Mouse (Mus musculus): Measurements from ENCODE around the gene Ddah2.

Ddah2 gene

DNA sequence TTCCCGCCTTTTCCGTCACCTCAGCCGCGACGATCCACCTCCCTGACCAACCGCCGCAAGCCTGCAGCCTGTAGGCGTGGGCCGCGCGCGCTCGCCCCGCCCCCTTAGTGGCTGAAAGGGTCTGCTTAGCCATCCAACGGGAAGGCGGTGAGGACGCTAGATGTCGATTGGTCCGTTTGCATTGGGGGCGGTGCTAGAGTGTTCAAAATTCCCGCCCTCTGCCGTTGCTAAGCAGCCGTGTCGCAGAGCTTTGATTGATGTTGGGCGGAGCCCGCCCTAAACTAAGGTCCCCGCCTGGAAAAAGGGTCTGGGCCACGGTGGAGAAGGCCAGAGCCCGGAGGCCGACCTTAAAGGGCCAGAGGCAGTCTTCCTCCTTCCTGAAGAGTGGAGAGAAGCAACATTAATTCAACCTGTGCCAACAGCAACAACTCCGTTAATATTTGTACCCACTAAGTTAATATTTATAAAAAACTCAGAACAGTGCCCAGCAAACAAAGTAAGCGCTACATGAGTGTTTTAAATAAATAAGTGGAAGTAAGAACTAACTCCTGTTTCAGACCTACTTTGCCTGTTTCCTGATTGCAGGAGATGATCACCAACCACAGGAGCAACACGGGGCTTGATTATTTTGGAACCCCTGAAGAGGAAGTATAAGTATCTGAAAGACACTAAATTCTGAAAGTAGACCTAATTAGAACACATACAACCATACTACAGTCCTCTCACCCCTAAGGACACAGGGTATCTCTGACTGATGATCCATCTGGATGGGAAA lies 12.0 kb upstream of the Ddah2 start, which contains the start of gene Msh5:
Gene Msh5, minus strand, starts transcription at position 65 of the 775 bp plus-strand sequence.
- in situ Hi-C loops (cut with MboI; ENCODE audit: low pct_unique_long_range_greater_than_20kb in 1 of 2, low sequenced_read_pairs in 2 of 2, unreplicated experiment in 1 of 2) = no loop called here

DNA sequence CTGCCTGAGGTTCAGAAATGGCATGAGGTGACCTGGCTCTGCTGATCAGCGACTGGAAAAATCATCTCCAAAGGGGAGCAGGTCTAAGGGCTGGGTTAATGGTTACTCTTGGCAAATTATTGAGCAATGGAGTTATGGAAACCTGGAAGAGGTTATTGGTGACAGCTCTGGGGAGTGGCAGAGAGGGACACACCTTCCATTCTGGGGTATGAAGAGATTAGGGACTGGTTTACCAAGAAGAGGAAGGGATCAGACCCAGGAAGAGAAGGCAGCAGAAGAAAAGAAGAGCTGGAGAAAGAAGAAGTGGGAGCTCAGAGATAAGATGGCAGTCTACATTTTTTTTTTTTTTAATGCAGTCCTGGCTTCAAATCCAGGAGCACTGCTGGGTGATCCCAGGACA lies 11.1 kb upstream of the Ddah2 start:
- in situ Hi-C loops (cut with MboI; ENCODE audit: low pct_unique_long_range_greater_than_20kb in 1 of 2, low sequenced_read_pairs in 2 of 2, unreplicated experiment in 1 of 2) = no loop called here

DNA sequence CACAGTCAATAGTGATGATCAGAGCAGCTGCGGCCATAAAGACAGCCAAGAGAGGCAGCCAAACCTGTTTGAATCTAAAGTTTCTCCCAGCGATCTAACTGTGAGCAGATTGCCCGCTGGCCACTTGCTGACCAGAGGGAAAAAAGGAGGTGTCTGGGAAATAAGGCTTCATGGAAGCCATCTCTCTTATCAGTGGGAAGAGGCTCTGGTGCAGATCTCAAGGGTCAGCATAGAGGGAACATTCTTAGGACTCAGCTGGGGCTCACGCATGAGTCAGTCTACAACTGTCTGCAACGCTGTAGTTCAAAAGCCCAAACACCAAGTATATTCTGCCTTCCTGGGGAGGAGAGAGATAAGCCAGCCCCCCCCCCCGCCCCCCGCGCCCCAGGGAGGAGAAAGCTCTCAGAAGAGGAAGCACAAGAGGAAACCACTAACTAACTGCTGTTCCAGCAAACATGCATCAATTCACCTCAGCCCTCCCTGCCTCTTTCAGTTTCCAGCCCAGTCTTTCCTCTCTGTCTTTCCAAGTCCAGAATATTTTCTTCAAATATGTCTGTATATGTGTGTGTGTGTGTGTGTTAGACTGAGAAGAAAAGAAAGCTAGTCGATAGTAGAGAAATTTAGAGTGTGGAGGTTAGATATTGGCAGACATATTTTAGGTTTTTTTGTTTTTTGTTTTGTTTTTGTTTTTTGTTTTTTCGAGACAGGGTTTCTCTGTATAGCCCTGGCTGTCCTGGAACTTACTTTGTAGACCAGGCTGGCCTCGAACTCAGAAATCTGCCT lies 10.5 kb upstream of the Ddah2 start:
- in situ Hi-C loops (cut with MboI; ENCODE audit: low pct_unique_long_range_greater_than_20kb in 1 of 2, low sequenced_read_pairs in 2 of 2, unreplicated experiment in 1 of 2) = no loop called here

DNA sequence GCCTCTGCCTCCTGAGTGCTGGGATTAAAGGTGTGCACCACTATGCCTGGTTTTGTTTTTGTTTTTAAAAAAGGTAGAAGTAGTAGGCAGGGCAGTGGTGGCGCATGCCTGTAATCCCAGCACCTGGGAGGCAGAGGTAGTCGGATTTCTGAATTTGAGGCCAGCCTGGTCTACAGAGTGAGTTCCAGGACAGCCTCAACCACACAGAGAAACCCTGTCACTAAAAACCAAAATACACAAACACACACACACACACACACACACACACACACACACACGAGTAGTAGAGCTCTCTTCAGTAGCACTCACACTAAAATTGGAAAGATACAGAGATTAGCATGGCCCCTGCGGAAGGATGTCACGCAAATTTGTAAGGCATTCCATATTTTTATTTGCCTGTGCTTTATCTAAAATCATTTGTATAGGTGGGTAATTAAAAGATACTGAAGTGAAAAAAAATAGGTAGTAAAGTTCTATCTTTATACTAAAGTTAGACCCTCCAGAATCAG lies 9.8 kb upstream of the Ddah2 start:
- in situ Hi-C loops (cut with MboI; ENCODE audit: low pct_unique_long_range_greater_than_20kb in 1 of 2, low sequenced_read_pairs in 2 of 2, unreplicated experiment in 1 of 2) = no loop called here

DNA sequence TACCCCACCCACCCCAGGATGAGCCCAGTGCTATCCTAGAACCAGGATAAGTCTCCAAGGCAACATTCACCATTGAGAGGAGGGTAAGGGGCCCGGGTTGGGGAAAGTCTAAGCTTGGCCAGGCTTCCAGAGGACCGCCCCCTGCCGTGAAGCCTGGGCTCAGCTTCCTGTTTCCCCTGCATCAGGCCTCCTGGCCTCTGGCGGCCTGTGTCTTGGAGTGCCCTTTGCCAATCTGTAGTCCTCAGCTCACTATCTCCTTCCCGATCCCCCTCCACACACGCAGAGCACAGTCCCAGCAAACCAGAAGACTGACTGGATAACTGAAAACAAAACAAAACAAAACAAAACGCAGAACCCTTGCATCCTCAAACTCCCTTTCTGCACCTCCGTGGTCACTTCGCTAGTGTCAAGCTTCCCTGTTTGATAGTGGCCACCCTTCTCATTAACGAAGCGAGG lies 9.2 kb upstream of the Ddah2 start, which contains the start of gene Clic1:
Gene Clic1, plus strand, starts transcription at position 406 of the 456 bp plus-strand sequence.
- in situ Hi-C loops (cut with MboI; ENCODE audit: low pct_unique_long_range_greater_than_20kb in 1 of 2, low sequenced_read_pairs in 2 of 2, unreplicated experiment in 1 of 2) = no loop called here

DNA sequence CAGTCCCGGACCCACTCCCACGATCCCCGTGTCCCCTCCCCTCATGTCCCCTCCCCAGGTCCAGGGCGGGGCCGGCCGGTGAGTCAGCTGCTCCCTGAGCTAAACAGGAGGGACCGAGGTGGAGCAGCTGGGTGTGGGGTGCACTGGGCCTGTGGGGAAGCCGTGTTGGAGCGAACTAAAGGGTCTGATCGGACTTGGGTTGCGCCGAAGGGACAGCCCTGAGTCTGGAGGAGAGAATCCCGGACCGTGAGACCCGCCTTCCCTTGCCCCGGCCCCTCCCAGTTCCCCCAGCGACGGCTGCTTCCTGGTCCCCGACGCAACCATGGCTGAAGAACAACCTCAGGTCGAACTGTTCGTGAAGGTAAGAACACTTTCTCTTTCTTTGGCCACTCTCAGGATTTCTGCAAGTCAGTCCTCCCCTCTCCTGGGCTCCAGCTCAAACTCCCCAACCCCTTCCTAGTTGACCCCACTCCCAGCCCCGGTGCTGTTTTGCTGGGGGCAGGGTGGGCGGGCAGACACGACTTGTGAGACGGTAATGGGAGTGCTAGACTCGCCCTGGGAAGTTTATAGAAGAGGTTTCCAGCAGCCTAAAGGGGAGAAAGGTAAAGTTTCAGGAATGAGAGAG lies 8.6 kb upstream of the Ddah2 start:
- in situ Hi-C loops (cut with MboI; ENCODE audit: low pct_unique_long_range_greater_than_20kb in 1 of 2, low sequenced_read_pairs in 2 of 2, unreplicated experiment in 1 of 2) = no loop called here

DNA sequence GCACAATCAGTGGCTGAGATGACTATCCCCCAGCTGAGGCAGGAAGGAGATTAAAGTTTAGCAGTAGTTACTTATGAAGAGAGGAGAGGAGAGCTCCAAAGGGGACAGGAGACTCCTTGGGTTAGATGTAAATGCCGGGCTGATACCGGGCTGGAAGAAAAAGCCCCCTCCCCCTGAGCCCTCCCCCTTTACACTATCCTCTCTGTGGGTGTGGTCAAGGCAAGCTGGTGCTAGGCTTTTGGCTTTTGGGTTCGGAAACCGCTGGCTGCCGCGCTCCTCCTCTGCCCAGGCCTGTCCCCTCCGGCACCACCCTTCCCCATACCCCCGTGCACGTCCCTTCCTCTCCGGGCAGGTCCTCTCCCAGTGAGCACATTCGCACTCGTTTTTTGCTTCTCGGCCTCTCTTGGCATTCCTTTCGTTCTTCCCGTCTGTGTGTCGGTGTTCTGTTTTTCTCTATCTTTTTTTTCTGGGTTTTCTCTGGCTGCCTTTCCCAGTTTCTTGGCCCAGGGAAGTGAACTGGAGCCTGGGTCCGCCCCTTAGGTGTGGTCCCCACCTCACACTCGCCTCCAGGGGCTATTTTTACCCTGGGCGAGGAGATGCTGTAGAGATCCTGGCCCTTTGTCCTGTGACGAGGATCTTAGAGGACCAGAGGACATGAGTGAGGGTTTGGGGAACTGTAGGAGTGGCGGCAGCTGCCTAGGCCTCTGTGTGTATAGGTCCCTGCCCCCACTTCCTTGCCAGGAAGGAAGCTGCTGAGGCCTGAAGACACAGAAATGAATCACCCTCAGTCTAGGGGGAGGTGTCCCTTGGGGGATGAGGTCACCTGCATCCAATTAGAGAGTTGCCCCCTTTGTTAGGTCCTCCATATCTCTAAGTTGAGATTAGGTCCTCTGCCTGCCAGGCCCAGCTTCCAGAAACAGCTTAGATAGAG lies 7.4 kb upstream of the Ddah2 start:
- in situ Hi-C loops (cut with MboI; ENCODE audit: low pct_unique_long_range_greater_than_20kb in 1 of 2, low sequenced_read_pairs in 2 of 2, unreplicated experiment in 1 of 2) = no loop called here

DNA sequence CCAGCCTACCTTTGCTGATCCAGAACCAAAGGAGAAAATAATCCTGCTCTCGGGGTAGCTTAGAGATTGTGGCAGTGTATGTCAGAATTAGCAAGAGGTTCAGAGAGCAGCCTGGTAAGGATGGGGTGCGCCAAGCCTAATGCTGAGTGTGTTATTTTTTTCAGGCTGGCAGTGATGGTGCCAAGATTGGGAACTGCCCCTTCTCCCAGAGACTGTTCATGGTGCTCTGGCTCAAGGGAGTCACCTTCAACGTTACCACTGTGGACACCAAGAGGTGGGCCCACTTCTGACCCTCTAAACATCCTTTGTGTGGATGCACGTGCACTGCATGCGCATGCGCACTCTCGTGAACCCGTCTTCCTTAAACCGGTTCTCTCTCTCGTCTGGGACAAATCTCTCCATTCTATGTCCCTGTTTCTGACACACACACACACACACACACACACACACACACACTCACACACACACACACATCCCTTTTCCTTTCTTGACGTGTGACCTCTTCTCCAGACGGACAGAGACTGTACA lies 6.5 kb upstream of the Ddah2 start:
- in situ Hi-C loops (cut with MboI; ENCODE audit: low pct_unique_long_range_greater_than_20kb in 1 of 2, low sequenced_read_pairs in 2 of 2, unreplicated experiment in 1 of 2) = no loop called here

DNA sequence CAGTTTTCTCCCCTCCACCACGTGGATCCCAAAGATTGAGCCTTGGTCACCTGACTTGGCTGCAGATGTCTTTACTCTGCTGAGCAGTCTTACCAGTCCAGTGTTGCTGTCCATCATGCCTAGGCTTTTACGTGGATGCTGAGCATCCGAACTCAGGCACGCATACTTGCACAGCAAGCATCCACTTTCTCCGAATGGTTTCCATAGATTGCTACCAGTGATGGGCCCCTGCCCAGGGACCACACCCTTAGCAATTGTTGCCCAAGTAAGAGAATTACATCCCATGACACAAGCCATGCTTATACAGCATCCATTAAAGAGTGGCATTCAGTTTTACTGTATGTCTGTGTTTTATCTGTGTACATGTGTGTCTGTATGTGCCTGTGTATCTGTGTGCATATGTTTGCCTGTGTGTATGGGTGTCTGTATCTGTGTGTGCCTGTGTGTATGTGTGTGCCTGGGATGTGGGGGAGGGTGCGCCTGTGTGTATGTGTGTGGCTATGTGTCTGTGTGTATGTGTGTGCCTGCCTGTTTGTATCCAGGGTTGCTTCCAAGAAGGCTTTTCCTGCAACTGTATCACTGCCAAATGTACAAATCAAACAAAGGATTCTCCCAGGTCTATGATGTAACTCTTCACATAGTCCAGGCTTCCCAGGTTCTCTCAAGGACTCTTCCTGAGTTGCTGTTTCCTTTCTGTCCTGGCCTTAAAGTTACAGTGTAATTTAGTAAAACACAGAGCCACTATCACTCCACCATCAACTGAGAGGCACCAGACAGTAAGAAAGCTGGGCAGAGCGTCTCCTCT lies 2.9 kb upstream of the Ddah2 start:
- in situ Hi-C loops (cut with MboI; ENCODE audit: low pct_unique_long_range_greater_than_20kb in 1 of 2, low sequenced_read_pairs in 2 of 2, unreplicated experiment in 1 of 2) = no loop called here

DNA sequence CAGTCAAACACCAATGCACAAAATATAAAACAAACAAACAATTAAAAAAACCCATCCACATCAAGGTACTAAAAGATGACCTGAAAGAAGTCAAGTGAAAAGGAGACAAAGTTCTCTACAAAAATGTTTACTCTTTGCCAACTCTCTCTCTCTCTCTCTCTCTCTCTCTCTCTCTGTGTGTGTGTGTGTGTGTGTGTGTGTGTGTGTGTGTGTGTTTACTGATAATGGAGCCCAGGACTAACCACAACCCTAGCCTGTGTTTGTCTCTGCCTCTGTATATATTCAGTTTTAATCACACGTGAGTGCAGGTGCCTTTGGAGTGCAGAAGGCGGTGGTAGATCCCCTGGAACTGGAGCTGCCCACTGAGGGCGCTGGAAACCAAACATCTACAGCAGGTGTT lies 1.7 kb upstream of the Ddah2 start:
- in situ Hi-C loops (cut with MboI; ENCODE audit: low pct_unique_long_range_greater_than_20kb in 1 of 2, low sequenced_read_pairs in 2 of 2, unreplicated experiment in 1 of 2) = no loop called here

DNA sequence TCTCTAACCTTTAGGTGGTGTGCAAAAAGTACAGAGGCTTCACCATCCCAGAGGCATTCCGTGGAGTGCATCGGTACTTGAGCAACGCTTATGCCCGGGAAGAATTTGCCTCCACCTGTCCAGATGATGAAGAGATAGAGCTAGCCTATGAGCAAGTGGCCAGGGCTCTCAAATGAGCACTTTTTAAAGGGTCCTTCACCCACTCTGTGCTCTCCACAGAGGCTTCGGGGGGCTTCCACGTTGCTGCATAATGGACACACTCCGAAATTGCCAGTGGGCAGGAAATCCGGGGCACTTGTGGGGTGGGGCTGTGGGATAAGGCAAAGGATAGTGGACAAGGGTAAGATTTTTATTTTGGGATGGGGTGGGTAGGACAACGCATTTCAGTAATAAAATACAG lies 519 bp upstream of the Ddah2 start:
- in situ Hi-C loops (cut with MboI; ENCODE audit: low pct_unique_long_range_greater_than_20kb in 1 of 2, low sequenced_read_pairs in 2 of 2, unreplicated experiment in 1 of 2) = no loop called here

DNA sequence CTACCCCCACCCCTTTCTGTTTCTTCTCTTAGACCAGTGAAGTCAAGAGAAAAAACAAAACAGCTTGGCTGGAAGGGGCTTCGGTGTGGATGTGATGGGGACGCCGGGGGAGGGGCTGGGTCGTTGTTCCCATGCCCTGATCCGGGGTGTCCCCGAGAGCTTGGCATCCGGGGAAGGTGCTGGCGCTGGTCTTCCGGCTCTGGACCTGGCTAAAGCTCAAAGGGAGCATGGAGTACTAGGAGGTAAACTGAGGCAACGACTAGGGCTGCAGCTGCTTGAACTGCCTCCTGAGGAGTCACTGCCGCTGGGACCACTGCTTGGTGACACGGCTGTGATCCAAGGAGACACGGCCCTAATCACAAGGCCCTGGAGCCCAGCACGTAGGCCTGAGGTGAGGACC lies 1.2 kb downstream of the Ddah2 start:
- in situ Hi-C loops (cut with MboI; ENCODE audit: low pct_unique_long_range_greater_than_20kb in 1 of 2, low sequenced_read_pairs in 2 of 2, unreplicated experiment in 1 of 2) = no loop called here

DNA sequence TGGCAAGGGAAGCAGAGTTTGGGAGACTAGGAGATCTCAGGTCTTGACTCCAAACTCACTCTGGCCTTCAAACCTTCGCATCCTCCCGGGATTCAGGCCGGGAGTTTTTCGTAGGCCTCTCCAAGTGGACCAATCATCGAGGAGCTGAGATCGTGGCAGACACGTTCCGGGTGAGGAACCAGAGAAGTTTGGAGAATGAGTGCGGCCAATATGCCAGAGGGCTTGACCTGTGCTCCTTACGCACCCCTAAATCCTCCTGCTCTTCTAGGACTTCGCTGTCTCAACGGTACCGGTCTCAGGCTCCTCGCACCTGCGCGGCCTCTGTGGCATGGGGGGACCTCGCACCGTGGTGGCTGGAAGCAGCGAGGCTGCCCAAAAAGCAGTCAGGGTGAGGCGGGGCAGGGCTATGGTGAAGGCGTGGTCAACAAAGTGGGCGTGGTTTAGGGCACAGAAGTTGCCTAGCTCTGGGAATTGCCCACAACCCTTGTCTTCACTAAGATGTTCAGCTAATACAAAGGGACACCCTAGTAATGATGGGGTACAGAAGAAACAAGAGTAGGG lies 2.0 kb downstream of the Ddah2 start:
- in situ Hi-C loops (cut with MboI; ENCODE audit: low pct_unique_long_range_greater_than_20kb in 1 of 2, low sequenced_read_pairs in 2 of 2, unreplicated experiment in 1 of 2) = no loop called here

DNA sequence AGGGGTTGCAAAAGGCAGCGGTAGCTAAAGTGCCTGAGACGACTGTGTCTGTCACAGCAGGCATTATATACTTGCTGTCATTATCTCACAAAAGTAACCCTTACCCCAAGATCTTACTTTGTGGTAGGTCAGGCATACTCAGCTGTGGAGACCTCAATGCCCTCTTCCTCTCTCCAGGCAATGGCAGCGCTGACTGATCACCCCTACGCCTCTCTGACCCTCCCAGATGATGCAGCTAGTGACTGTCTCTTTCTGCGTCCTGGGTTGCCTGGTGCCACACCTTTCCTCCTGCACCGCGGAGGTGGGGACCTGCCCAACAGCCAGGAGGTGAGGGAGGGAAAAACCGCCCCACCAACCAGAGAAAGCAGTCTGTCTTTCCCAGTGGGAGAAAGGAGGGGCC lies 2.5 kb downstream of the Ddah2 start:
- in situ Hi-C loops (cut with MboI; ENCODE audit: low pct_unique_long_range_greater_than_20kb in 1 of 2, low sequenced_read_pairs in 2 of 2, unreplicated experiment in 1 of 2) = no loop called here

DNA sequence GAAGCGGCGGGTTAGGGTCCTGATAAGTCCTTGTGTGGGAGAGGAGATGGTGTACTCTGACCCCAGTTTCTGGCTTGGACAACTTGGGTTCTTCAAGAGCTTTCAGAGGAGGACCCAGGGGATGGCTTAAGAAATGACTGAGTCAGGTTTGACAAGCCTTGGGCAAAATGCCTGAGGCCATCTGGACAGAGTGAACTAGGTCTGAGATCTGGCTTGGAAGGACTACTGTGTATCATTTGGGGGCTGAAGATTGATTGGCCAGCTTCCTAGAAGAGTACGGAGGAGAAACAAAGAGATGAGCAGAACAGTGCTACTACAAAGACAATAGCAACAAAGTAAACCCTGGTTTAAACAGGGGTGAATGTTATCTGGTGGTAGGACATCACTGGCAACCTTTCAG lies 4.6 kb downstream of the Ddah2 start:
- in situ Hi-C loops (cut with MboI; ENCODE audit: low pct_unique_long_range_greater_than_20kb in 1 of 2, low sequenced_read_pairs in 2 of 2, unreplicated experiment in 1 of 2) = no loop called here

DNA sequence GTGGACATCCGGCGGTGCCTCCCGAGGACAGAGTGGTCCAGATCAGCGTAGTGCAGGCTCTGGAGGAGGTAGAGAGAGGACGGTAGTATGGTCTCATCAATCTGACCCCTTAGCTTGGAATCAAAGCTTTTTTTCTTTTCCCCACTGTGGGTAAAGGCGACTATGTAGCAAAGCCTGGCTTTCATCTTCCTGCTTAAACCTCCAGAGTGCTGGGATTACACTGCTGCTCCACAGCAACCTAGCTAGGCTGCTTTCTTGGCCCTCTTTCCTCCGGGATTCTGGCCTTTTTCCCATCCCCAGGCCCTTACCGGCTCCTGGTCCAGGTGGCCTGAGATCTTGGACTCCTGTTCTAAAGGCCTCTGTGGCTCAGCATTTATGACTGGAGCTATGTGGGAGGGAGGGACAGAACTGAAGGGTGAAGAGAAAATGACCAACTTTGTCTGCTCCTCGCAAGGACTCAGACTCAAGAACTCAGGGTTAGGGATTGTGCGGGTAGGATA lies 5.6 kb downstream of the Ddah2 start:
- in situ Hi-C loops (cut with MboI; ENCODE audit: low pct_unique_long_range_greater_than_20kb in 1 of 2, low sequenced_read_pairs in 2 of 2, unreplicated experiment in 1 of 2) = no loop called here
